Mouse (Mus musculus) lung, embryonic 15.5 days (tissue): ENCODE results near the gene Gm4969. TPM values are rescaled to one million over a fixed set of nuclear protein-coding genes. Genes with fewer than 3 reads are reported as not detected.
A peak's percentile ranks its signal among the peaks of the same experiment; 100 is the strongest.
"Not testable (repeated sequence)": the region's sequence is repeated elsewhere in the genome, so short reads cannot be mapped to it uniquely, and the experiment has no call there.

Experiments
- ATAC-seq: fragments of 200-750 bp; cut with Nextera tagmentation; 2 replicates; pipeline ENCODE4 v1.8.0; 2017; ENCODE audit warnings: moderate number of reproducible peaks, borderline replicate concordance; ENCODE audit not compliant: low FRiP score, low TSS enrichment; ENCODE audit errors: extremely low read depth
- H3K27ac ChIP-seq: fragments of 300-500 bp; sonication (generic); 2 replicates; pipeline ENCODE4 v1.5.1; 2015; ENCODE audit warnings: moderate library complexity, mild to moderate bottlenecking, inconsistent platforms
- H3K27me3 ChIP-seq: fragments of 300-500 bp; sonication (generic); 2 replicates; pipeline ENCODE4 v1.6.1; 2015; ENCODE audit warnings: inconsistent platforms
- H3K36me3 ChIP-seq: fragments of 300-500 bp; sonication (generic); 2 replicates; pipeline ENCODE4 v1.6.1; 2015; ENCODE audit warnings: inconsistent platforms
- H3K4me1 ChIP-seq: fragments of 300-500 bp; sonication (generic); 2 replicates; pipeline ENCODE4 v1.6.1; 2015; ENCODE audit warnings: inconsistent platforms
- H3K4me2 ChIP-seq: fragments of 300-500 bp; sonication (generic); 2 replicates; pipeline ENCODE4 v1.6.1; 2015; ENCODE audit warnings: inconsistent platforms, mild to moderate bottlenecking, moderate library complexity
- H3K4me3 ChIP-seq: fragments of 300-500 bp; sonication (generic); 2 replicates; pipeline ENCODE4 v1.5.1; 2015; ENCODE audit warnings: mild to moderate bottlenecking, inconsistent platforms
- H3K9ac ChIP-seq: fragments of 300-500 bp; sonication (generic); 2 replicates; pipeline ENCODE4 v1.6.1; 2015; ENCODE audit warnings: inconsistent platforms
- H3K9me3 ChIP-seq: fragments of 300-500 bp; sonication (generic); 2 replicates; pipeline ENCODE4 v1.6.1; 2016; ENCODE audit warnings: inconsistent platforms
- WGBS: fragments of 180-500 bp; shearing (Covaris S2); methylation state at CpG from one replicate; pipeline ENCODE4 v1.1.7; 2015; 5-methylcytosine and 5-hydroxymethylcytosine counted together
- polyA plus RNA-seq: library from polyadenylated mRNA; unstranded; fragments of >200 nt; fragmentation: Nextera tagmentation; extraction: Ambion mirVana; gene quantifications from 2 replicates; pipeline ENCODE4 v1.2.1, GENCODE M21; 2015

Gm4969 gene
- polyA plus RNA-seq, 1 experiment from 2014 or later, result 1.8 TPM

DNA sequence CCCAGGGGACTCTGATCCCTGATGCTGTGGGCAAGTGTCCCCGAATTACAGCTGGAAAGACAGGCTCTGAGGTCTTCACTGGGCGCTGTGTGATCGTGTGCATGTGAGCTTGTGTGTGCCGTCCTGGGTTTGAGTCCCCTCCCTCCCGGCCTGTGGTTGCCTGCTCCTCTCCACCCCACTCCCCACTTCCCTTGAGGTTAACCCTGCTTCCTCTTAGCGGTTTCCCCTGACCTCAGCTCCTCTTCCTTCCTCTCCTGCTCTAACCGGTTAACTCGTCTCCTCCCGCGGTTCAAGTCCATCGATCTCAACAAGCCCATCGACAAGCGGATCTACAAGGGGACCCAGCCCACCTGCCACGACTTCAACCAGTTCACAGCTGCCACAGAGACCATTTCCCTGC is 40.4 kb downstream of the Gm4969 start:
- Histone ChIP-seq H3K36me3 (peaks cover 47% of the 10 kb centered on the region), H3K9me3 (no peaks in the 10 kb centered on the region), H3K4me2 (peak overlapping the region; percentile 80), H3K4me3 (peak overlapping the region; percentile 95), H3K9ac (peak overlapping the region; percentile 98; the same call in 1 of the 2 replicates), H3K27ac (no peak overlapping the region), H3K4me1 (peaks cover 33% of the 10 kb centered on the region), H3K27me3 (no peaks in the 10 kb centered on the region)
- 68% methylated on average over 14 of the region's 14 CpGs for WGBS
- no peak for ATAC-seq

DNA sequence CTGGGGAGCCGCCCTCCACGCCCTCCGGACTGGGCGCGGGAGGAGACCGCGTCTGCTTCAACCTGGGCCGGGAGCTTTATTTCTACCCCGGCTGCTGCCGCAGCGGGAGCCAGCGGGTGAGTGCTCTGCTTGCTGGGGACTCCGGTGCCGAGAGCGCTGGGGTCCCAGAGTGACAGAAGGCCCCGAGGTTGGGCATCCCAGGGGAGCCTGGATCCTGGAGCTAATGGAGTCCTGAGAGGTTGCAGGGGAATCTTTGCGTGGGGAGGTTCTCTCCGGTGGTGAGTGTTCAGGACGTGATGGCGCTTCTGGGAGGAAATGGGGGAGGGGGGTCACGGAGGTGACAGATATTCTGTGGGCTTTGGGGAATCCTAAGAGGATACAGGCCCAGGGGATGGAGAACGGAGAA is 41.6 kb downstream of the Gm4969 start:
- Histone ChIP-seq H3K4me2 (peak overlapping the region; percentile 80), H3K4me3 (peak overlapping the region; percentile 95), H3K27ac (peak overlapping the region; percentile 88), H3K9me3 (no peaks in the 10 kb centered on the region), H3K9ac (peak overlapping the region; percentile 98), H3K36me3 (peaks cover 38% of the 10 kb centered on the region), H3K27me3 (no peaks in the 10 kb centered on the region), H3K4me1 (peaks cover 23% of the 10 kb centered on the region)
- WGBS, result under 1% methylated on average over 22 of the region's 22 CpGs
- ATAC-seq, result no peak; the same call in 1 of the 2 replicates

GRCm38 (mm10) chr7:19075723-19076585 is 42.2 kb downstream of the Gm4969 start, which contains the start of gene Dmwd:
Gene Dmwd, plus strand, starts transcription at chr7:19076227.
- peak within 1 kb of the TSS; percentile 98 for H3K9ac ChIP-seq
- no peaks in the 10 kb centered on the region for H3K27me3 ChIP-seq
- H3K9me3 ChIP-seq, result no peaks in the 10 kb centered on the region
- peak; percentile 99 for ATAC-seq
- 1% methylated on average over 85 of the region's 91 CpGs for WGBS
- H3K4me3 ChIP-seq, result peak within 1 kb of the TSS; percentile 95
- H3K36me3 ChIP-seq, result peaks cover 32% of the 10 kb centered on the region
- peak within 1 kb of the TSS; percentile 88 for H3K27ac ChIP-seq
- peak within 1 kb of the TSS; percentile 80 for H3K4me2 ChIP-seq
- peaks cover 23% of the 10 kb centered on the region for H3K4me1 ChIP-seq

GRCm38 (mm10) chr7:19075231-19075630 is 42.9 kb downstream of the Gm4969 start:
- no peaks in the 10 kb centered on the region for H3K9me3 ChIP-seq
- H3K36me3 ChIP-seq, result peaks cover 24% of the 10 kb centered on the region
- no peaks in the 10 kb centered on the region for H3K27me3 ChIP-seq
- ATAC-seq, result no peak
- H3K4me2 ChIP-seq, result peak overlapping the region; percentile 80
- H3K4me3 ChIP-seq, result peak overlapping the region; percentile 95
- 50% methylated on average over 5 of the region's 5 CpGs for WGBS
- no peak overlapping the region for H3K9ac ChIP-seq
- H3K4me1 ChIP-seq, result peaks cover 23% of the 10 kb centered on the region
- no peak overlapping the region for H3K27ac ChIP-seq

DNA sequence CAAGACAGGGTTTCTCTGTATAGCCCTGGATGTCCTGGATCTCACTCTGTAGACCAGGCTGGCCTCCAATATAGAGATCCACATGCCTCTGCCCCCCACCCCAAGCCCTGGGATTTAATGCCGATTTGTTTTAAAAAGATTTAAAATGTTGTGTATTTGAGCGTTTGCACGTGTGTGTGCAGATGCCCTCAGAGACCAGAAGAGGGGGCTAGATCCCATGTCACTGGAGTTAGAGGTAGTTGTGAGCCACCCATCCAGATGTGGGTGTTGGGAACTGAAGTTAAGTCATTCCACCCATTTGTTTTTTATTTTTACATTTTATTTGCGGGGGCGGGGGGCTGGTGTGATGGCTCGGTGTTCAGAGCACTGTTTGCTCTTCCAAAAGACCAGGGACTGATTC is 43.7 kb downstream of the Gm4969 start:
- 88% methylated on average over 6 of the region's 6 CpGs for WGBS
- Histone ChIP-seq H3K4me3 (no peak overlapping the region), H3K9ac (no peak overlapping the region), H3K4me2 (no peak overlapping the region), H3K9me3 (no peaks in the 10 kb centered on the region), H3K27ac (no peak overlapping the region), H3K4me1 (peaks cover 23% of the 10 kb centered on the region), H3K27me3 (no peaks in the 10 kb centered on the region), H3K36me3 (peaks cover 17% of the 10 kb centered on the region; the same call in 1 of the 2 replicates)
- no peak for ATAC-seq

DNA sequence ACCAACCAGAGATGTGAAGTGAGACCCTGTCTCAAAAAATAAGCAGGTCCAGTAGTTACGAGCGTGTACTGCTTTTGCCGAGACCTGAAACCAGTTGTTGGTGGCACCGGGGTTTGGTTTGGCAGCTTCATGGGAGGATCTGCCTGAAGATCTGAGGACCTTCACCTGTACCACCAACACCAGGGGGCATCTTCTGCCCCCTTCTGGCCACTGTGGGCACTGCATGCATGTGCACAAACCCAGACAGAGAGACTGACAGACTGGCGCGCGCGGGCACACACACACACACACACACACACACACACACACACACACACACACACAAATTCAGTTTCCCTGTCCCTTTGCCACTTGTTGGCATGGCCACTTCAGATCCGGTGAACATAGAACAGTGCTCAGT is 44.7 kb downstream of the Gm4969 start:
- Histone ChIP-seq H3K27ac (no peak overlapping the region), H3K27me3 (no peaks in the 10 kb centered on the region), H3K4me3 (no peak overlapping the region), H3K4me2 (no peak overlapping the region), H3K4me1 (peaks cover 23% of the 10 kb centered on the region), H3K9ac (no peak overlapping the region), H3K9me3 (no peaks in the 10 kb centered on the region), H3K36me3 (peaks cover 7% of the 10 kb centered on the region; the same call in 1 of the 2 replicates)
- 78% methylated on average over 9 of the region's 9 CpGs for WGBS
- no peak for ATAC-seq

- not testable (repeated sequence) for H3K9ac ChIP-seq, H3K27ac ChIP-seq, H3K9me3 ChIP-seq, H3K4me3 ChIP-seq, H3K4me1 ChIP-seq, ATAC-seq, H3K36me3 ChIP-seq, H3K4me2 ChIP-seq
- WGBS, result 48% methylated on average over 3 of the region's 3 CpGs
- H3K27me3 ChIP-seq, result peaks cover 15% of the 10 kb centered on the region
Observed at GRCm38 (mm10) chr7:19071024-19071423, 47.1 kb downstream of the Gm4969 start.

GRCm38 (mm10) chr7:19069500-19069899 is 48.7 kb downstream of the Gm4969 start:
- no peak overlapping the region for H3K9ac ChIP-seq
- peaks cover 31% of the 10 kb centered on the region for H3K27me3 ChIP-seq
- H3K9me3 ChIP-seq, result no peaks in the 10 kb centered on the region
- no peak for ATAC-seq
- no peaks in the 10 kb centered on the region for H3K36me3 ChIP-seq
- no peak overlapping the region for H3K4me3 ChIP-seq
- H3K27ac ChIP-seq, result no peak overlapping the region
- no peaks in the 10 kb centered on the region for H3K4me1 ChIP-seq
- WGBS, result 48% methylated on average over 3 of the region's 3 CpGs
- H3K4me2 ChIP-seq, result no peak overlapping the region

DNA sequence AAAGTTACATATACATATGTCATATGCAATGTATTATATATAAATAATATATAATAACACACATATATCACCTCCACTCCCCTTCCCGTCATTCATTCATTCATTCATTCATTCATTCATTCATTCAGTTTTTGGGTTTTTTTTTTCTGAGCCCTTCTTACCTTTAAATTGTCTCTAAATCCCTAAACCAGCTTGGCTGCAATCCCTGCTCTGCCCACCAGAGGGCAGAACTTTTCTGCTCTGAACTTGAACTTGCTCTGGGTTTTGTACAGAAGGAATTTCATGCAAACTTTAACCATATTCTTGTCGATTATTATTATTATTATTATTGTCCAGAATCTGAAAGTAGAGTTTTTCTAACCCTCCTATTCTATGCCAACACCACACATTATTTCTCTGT is 49.5 kb downstream of the Gm4969 start:
- H3K4me1 ChIP-seq, result no peaks in the 10 kb centered on the region
- no peak for ATAC-seq
- H3K27me3 ChIP-seq, result peaks cover 36% of the 10 kb centered on the region
- H3K36me3 ChIP-seq, result no peaks in the 10 kb centered on the region
- no peak overlapping the region for H3K27ac ChIP-seq
- H3K9ac ChIP-seq, result no peak overlapping the region
- no peak overlapping the region for H3K4me3 ChIP-seq
- WGBS, result 3% methylated on average over 2 of the region's 2 CpGs
- no peaks in the 10 kb centered on the region for H3K9me3 ChIP-seq
- no peak overlapping the region for H3K4me2 ChIP-seq

DNA sequence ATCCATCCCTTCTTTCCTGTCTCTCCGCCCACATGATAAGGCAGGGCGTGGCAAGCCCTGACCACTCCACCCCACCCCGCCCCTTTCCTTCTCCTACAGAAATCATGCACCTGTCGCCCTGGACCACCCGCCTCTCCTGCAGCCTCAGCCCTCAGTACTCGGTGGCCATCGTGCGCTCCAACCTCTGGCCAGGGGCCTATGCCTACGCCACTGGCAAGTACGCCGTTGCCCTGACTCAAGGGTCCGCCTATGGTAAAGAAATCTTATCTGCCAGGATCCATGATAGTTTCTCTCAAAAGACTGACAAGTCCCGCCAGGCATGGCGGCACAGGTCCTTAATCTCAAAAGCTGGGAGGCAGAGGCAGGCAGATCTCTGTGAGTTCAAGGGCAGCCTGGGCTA is 50.2 kb downstream of the Gm4969 start:
- no peak overlapping the region for H3K9ac ChIP-seq
- WGBS, result 62% methylated on average over 13 of the region's 14 CpGs
- no peaks in the 10 kb centered on the region for H3K9me3 ChIP-seq
- no peak overlapping the region for H3K27ac ChIP-seq
- ATAC-seq, result no peak
- H3K36me3 ChIP-seq, result no peaks in the 10 kb centered on the region
- H3K4me2 ChIP-seq, result no peak overlapping the region
- H3K4me1 ChIP-seq, result no peaks in the 10 kb centered on the region
- H3K4me3 ChIP-seq, result no peak overlapping the region
- peaks cover 36% of the 10 kb centered on the region for H3K27me3 ChIP-seq

- peaks cover 36% of the 10 kb centered on the region for H3K27me3 ChIP-seq
- H3K4me1 ChIP-seq, result no peaks in the 10 kb centered on the region
- H3K4me2 ChIP-seq, result no peak overlapping the region
- no peak overlapping the region for H3K9ac ChIP-seq
- no peak overlapping the region for H3K4me3 ChIP-seq
- 41% methylated on average over 14 of the region's 14 CpGs for WGBS
- H3K27ac ChIP-seq, result no peak overlapping the region
- ATAC-seq, result no peak
- no peaks in the 10 kb centered on the region for H3K36me3 ChIP-seq
- H3K9me3 ChIP-seq, result no peaks in the 10 kb centered on the region
Observed at GRCm38 (mm10) chr7:19067063-19067462, 51.1 kb downstream of the Gm4969 start.

GRCm38 (mm10) chr7:19065896-19066295 is 52.3 kb downstream of the Gm4969 start:
- 45% methylated on average over 13 of the region's 13 CpGs for WGBS
- no peak overlapping the region for H3K4me3 ChIP-seq

More at GRCm38 (mm10) chr7:19065896-19066295, 52.3 kb downstream of the Gm4969 start:
- ATAC-seq, result no peak
- Histone ChIP-seq H3K36me3 (no peaks in the 10 kb centered on the region), H3K27ac (no peak overlapping the region), H3K27me3 (peaks cover 36% of the 10 kb centered on the region), H3K9me3 (no peaks in the 10 kb centered on the region), H3K4me2 (peak overlapping the region; percentile 16; the same call in 1 of the 2 replicates), H3K9ac (no peak overlapping the region), H3K4me1 (no peaks in the 10 kb centered on the region)
